Mouse (Mus musculus) left cerebral cortex, postnatal 10 days (tissue): Measurements from ENCODE around the gene AU018091. TPM values are rescaled to one million over a fixed set of nuclear protein-coding genes. Genes with fewer than 3 reads are reported as not detected.
A peak's percentile ranks its signal among the peaks of the same experiment; 100 is the strongest.
"Not testable (repeated sequence)": the region's sequence is repeated elsewhere in the genome, so short reads cannot be mapped to it uniquely, and the experiment has no call there.

ENCODE experiments used
- DNase-seq, 2 experiments: peaks; one replicate each; pipeline ENCODE4 v3.0.0; 2021 to 2022; ENCODE audit warnings: low spot score in 2 of 2, mixed read lengths in 1 of 2; ENCODE audit errors: extremely low spot score in 1 of 2
- intact Hi-C: fragments of 180-260 bp; cut with DNase I; formaldehyde crosslinking; loops from one replicate; pipeline ENCODE4 v1.15.1; 2025
- total RNA-seq, 2 experiments: library from RNA; stranded (reverse); gene quantifications; 2 replicates each; pipeline ENCODE4 v1.2.3; 2021

AU018091 gene
- not detected for total RNA-seq

GRCm38 (mm10) chr7:3168925-3169324 is at the start of gene AU018091:
TSS of gene AU018091 (minus strand) at chr7:3169203.
- intact Hi-C loops: no loop called here
- no peak for DNase-seq

GRCm38 (mm10) chr7:3217546-3218056 is 48.6 kb upstream of the AU018091 start:
- intact Hi-C loops: no loop called here
- DNase-seq: no peak

- DNase-seq: no peak
- intact Hi-C loops: no loop called here
Observed at GRCm38 (mm10) chr7:3216331-3216730, 47.3 kb upstream of the AU018091 start.

- intact Hi-C loops: no loop called here
- no peak for DNase-seq
Observed at GRCm38 (mm10) chr7:3213557-3213956, 44.6 kb upstream of the AU018091 start.

- no peak for DNase-seq
- intact Hi-C loops: no loop called here
Observed at GRCm38 (mm10) chr7:3213156-3213555, 44.2 kb upstream of the AU018091 start.

- intact Hi-C loops: no loop called here
- no peak for DNase-seq
Observed at GRCm38 (mm10) chr7:3212002-3212790, 43.2 kb upstream of the AU018091 start.

GRCm38 (mm10) chr7:3211518-3211917 is 42.5 kb upstream of the AU018091 start:
- no peak for DNase-seq
- intact Hi-C loops: no loop called here

GRCm38 (mm10) chr7:3210605-3211004 is 41.6 kb upstream of the AU018091 start:
- intact Hi-C loops: no loop called here

GRCm38 (mm10) chr7:3206520-3206919 is 37.5 kb upstream of the AU018091 start:
- intact Hi-C loops: no loop called here
- DNase-seq: no peak

More at GRCm38 (mm10) chr7:3210605-3211004, 41.6 kb upstream of the AU018091 start:
- no peak for DNase-seq

GRCm38 (mm10) chr7:3204628-3205027 is 35.6 kb upstream of the AU018091 start:
- intact Hi-C loops: no loop called here
- DNase-seq: no peak

- intact Hi-C loops: no loop called here
- no peak for DNase-seq
Observed at GRCm38 (mm10) chr7:3203890-3204289, 34.9 kb upstream of the AU018091 start.

- no peak for DNase-seq
- intact Hi-C loops: no loop called here
Observed at GRCm38 (mm10) chr7:3201134-3201705, 32.2 kb upstream of the AU018091 start.

GRCm38 (mm10) chr7:3198884-3199283 is 29.9 kb upstream of the AU018091 start:
- DNase-seq: no peak
- intact Hi-C loops: no loop called here

GRCm38 (mm10) chr7:3195850-3196249 is 26.8 kb upstream of the AU018091 start:
- DNase-seq: no peak
- intact Hi-C loops: no loop called here

GRCm38 (mm10) chr7:3194531-3194930 is 25.5 kb upstream of the AU018091 start:
- intact Hi-C loops: no loop called here
- no peak for DNase-seq

GRCm38 (mm10) chr7:3193905-3194304 is 24.9 kb upstream of the AU018091 start:
- intact Hi-C loops: no loop called here
- peak in 1 of 2 experiments; percentile 70 for DNase-seq

- no peak for DNase-seq
- intact Hi-C loops: no loop called here
Observed at GRCm38 (mm10) chr7:3193049-3193632, 24.1 kb upstream of the AU018091 start.

GRCm38 (mm10) chr7:3191971-3192498 is 23.0 kb upstream of the AU018091 start:
- DNase-seq: no peak
- intact Hi-C loops: no loop called here

GRCm38 (mm10) chr7:3186726-3187125 is 17.7 kb upstream of the AU018091 start:
- DNase-seq, intact Hi-C loops: not testable (repeated sequence)

GRCm38 (mm10) chr7:3186136-3186535 is 17.1 kb upstream of the AU018091 start:
- intact Hi-C loops: no loop called here
- no peak for DNase-seq
